Mouse (Mus musculus): ENCODE data around the gene Ltb4r1.

Ltb4r1 gene

GRCm38 (mm10) chr14:55815310-55815751, 49.6 kb downstream of the Ltb4r1 start:
- Histone ChIP-seq H3K9me3 (ENCODE audit: low read length) (peaks cover 29% of the 10 kb centered on the region), H3K4me3 (replicated peaks; ENCODE audit: low read length) (peak overlapping the region; percentile 73), H3K27me3 (ENCODE audit: insufficient read depth, low read length) (no peaks in the 10 kb centered on the region), H3K36me3 (ENCODE audit: insufficient read depth, low read length) (no peaks in the 10 kb centered on the region), H3K4me1 (replicated peaks; ENCODE audit: low read depth, low read length) (peaks cover 44% of the 10 kb centered on the region)
- no peak for TF ChIP-seq POU5F1 (IDR thresholded peaks at IDR 0.05; ENCODE audit: borderline replicate concordance, low read length)
- TF ChIP-seq CTCF (conservative IDR thresholded peaks at IDR 0.05; ENCODE audit: low read length), result no peak
- TF ChIP-seq NANOG (IDR thresholded peaks at IDR 0.05; ENCODE audit: borderline replicate concordance, low read length), result peak; percentile 88
